Mouse (Mus musculus) embryonic facial prominence, embryonic 10.5 days (tissue): Measurements from ENCODE around the gene Cbx2. TPM values are rescaled to one million over a fixed set of nuclear protein-coding genes. Genes with fewer than 3 reads are reported as not detected.

Source experiments
- DNase-seq: peaks from one replicate; pipeline ENCODE4 v3.0.0-alpha.2; 2017; ENCODE audit warnings: low spot score
- H3K27ac ChIP-seq: fragments of 300-500 bp; sonication (generic); replicated peaks from 2 replicates; pipeline ENCODE4 v1.5.1; 2016; ENCODE audit warnings: mild to moderate bottlenecking
- H3K27me3 ChIP-seq: fragments of 300-500 bp; sonication (generic); replicated peaks from 2 replicates; pipeline ENCODE4 v1.6.1; 2016; ENCODE audit warnings: low read depth, mild to moderate bottlenecking; ENCODE audit not compliant: poor library complexity, severe bottlenecking
- H3K36me3 ChIP-seq: fragments of 300-500 bp; sonication (generic); replicated peaks from 2 replicates; pipeline ENCODE4 v1.6.1; 2016; ENCODE audit warnings: mild to moderate bottlenecking, moderate library complexity
- H3K4me1 ChIP-seq: fragments of 300-500 bp; sonication (generic); 2 replicates; pipeline ENCODE4 v1.6.1; 2016
- H3K4me3 ChIP-seq: fragments of 300-500 bp; sonication (generic); 2 replicates; pipeline ENCODE4 v1.5.1; 2016; ENCODE audit warnings: mild to moderate bottlenecking, moderate library complexity
- H3K9me3 ChIP-seq: fragments of 300-500 bp; sonication (generic); 2 replicates; pipeline ENCODE4 v1.6.1; 2016; ENCODE audit warnings: mild to moderate bottlenecking
- WGBS: fragments of 180-500 bp; shearing (Covaris S2); methylation state at CpG from one replicate; pipeline ENCODE4 v1.1.7; 2016; 5-methylcytosine and 5-hydroxymethylcytosine counted together
- polyA plus RNA-seq: library from polyadenylated mRNA; unstranded; fragments of >200 nt; fragmentation: Nextera tagmentation; extraction: Ambion mirVana; gene quantifications from 2 replicates; pipeline ENCODE4 v1.2.1, GENCODE M21; 2016

Cbx2 gene
- polyA plus RNA-seq, 1 experiment from 2014 or later = 150 TPM

DNA sequence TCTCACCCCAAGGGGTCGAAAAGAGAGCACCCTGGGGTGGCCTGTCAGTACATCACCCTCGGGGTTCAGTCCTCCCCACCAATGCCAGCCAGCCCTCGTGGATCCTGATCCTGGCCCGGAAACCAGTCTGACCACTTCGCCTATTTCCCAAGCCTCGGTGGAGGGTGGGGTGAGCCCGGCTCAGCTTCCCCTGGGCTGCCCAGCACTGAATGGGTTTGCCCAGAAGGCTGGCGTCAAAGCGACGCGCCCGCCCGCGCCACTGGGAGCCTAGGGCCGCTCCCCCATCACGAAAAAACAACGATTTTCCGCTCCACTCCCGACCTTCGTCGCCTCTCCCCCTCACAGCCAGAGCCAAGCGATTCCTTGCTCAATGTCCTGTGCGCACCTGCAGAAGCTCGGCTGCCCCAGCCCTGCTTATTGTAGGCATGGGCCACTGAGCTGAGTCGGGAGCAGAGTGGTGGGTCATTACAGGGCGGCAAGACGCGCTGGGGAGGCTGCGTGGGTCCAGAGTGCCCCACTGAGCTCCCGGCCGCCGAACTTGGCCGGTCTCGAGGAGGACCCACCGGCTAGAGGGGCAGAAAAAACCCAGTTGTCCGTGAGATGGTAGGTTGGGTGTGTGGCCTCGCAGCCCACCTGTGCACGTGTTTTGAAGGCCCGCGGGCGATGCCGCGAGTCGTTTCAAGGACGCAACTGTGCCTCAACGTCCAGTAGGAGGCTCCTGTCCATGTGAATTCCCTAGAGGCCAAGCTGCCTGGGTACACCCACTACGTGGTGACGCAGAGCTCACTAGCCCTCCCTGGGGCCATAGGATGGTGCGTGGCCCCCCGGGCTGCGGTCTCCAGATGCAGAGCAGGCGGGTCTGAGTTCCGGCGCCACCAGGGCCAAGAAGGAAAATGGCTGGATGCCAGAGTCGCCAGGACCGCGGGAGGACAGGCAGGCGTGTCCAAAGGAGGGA is 35.6 kb downstream of the Cbx2 start:
- Histone ChIP-seq H3K4me3 (peak overlapping the region; percentile 72), H3K9me3 (no peaks in the 10 kb centered on the region), H3K27me3 (peaks cover 98% of the 10 kb centered on the region), H3K4me1 (peaks cover 62% of the 10 kb centered on the region), H3K36me3 (no peaks in the 10 kb centered on the region), H3K27ac (peak overlapping the region; percentile 1; the same call in 1 of the 2 replicates)
- WGBS = 2% methylated on average over 58 of the region's 58 CpGs
- DNase-seq = peak; percentile 57

GRCm38 (mm10) chr11:119059256-119059655 is 36.5 kb downstream of the Cbx2 start:
- 6% methylated on average over 3 of the region's 3 CpGs for WGBS
- H3K36me3 ChIP-seq = no peaks in the 10 kb centered on the region

GRCm38 (mm10) chr11:119066841-119067240 is 44.1 kb downstream of the Cbx2 start:
- Histone ChIP-seq H3K4me3 (no peak overlapping the region), H3K27me3 (peaks cover 80% of the 10 kb centered on the region), H3K27ac (no peak overlapping the region), H3K4me1 (peaks cover 6% of the 10 kb centered on the region; the same call in 1 of the 2 replicates), H3K36me3 (no peaks in the 10 kb centered on the region), H3K9me3 (0 out of 2 replicates have a peak, but pooled peaks cover 3% of the 10 kb centered on the region)
- DNase-seq = no peak
- 80% methylated on average over 8 of the region's 8 CpGs for WGBS

More at GRCm38 (mm10) chr11:119059256-119059655, 36.5 kb downstream of the Cbx2 start:
- Histone ChIP-seq H3K4me1 (peaks cover 53% of the 10 kb centered on the region), H3K27ac (no peak overlapping the region), H3K4me3 (no peak overlapping the region), H3K9me3 (no peaks in the 10 kb centered on the region), H3K27me3 (peaks cover 98% of the 10 kb centered on the region)
- no peak for DNase-seq

GRCm38 (mm10) chr11:119072239-119072638 is 49.5 kb downstream of the Cbx2 start:
- Histone ChIP-seq H3K27me3 (peaks cover 80% of the 10 kb centered on the region), H3K27ac (no peak overlapping the region), H3K4me3 (no peak overlapping the region), H3K36me3 (no peaks in the 10 kb centered on the region), H3K9me3 (0 out of 2 replicates have a peak, but pooled peaks cover 3% of the 10 kb centered on the region), H3K4me1 (peaks cover 17% of the 10 kb centered on the region)
- WGBS = 82% methylated on average over 7 of the region's 7 CpGs
- DNase-seq = no peak

DNA sequence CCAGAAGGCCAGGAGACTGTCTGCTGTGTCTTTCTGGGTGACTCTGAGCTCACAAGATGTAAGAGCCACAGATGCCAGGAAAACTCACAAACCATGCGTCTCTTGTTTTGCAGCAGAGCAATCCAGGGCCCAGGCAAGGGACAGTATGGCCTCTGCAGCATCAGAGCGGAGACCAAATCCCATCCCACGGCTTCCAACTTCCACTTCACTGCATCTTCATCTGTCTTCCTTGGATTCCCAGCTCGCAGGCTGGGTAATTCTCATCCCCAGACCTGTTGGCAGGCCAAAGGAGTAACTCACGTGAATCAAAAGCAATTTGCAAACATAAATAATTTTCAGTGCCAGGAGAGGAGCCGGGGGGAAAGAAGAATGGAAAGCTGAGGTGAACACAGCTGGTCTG is 50.2 kb downstream of the Cbx2 start:
- Histone ChIP-seq H3K27ac (no peak overlapping the region), H3K4me1 (peaks cover 18% of the 10 kb centered on the region), H3K27me3 (peaks cover 82% of the 10 kb centered on the region), H3K4me3 (no peak overlapping the region), H3K9me3 (0 out of 2 replicates have a peak, but pooled peaks cover 3% of the 10 kb centered on the region), H3K36me3 (0 out of 2 replicates have a peak, but pooled peaks cover 3% of the 10 kb centered on the region)
- 79% methylated on average over 6 of the region's 6 CpGs for WGBS
- DNase-seq = no peak

- WGBS = 68% methylated on average over 6 of the region's 6 CpGs
- no peak overlapping the region for H3K4me3 ChIP-seq
- no peak overlapping the region for H3K27ac ChIP-seq
- 0 out of 2 replicates have a peak, but pooled peaks cover 3% of the 10 kb centered on the region for H3K9me3 ChIP-seq
- peaks cover 84% of the 10 kb centered on the region for H3K27me3 ChIP-seq
- DNase-seq = no peak
- peaks cover 27% of the 10 kb centered on the region for H3K4me1 ChIP-seq
- 0 out of 2 replicates have a peak, but pooled peaks cover 3% of the 10 kb centered on the region for H3K36me3 ChIP-seq
These were observed 51.2 kb downstream of the Cbx2 start for GRCm38 (mm10) chr11:119073876-119074433.

DNA sequence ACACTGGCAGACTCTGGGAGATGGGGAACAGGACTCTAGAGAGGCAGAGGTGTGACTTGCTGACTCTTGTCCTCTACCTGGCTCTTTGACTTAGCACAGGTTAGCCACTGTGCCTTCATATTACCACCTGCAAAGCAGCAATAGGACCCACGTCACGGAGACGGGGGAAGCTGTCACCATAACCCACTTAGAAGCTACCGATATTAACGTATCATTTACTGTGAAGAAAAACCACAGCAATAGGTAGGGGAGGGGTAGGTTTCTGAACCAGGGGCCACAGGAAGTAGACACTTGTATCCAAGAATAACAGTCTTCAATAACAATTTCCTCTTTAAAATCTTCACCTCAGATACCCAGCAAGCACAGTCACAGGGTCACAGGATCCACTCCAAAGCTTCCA is 53.0 kb downstream of the Cbx2 start:
- DNase-seq = no peak
- WGBS = 94% methylated on average over 5 of the region's 5 CpGs
- no peak overlapping the region for H3K4me3 ChIP-seq
- H3K9me3 ChIP-seq = no peaks in the 10 kb centered on the region
- no peak overlapping the region for H3K27ac ChIP-seq
- peaks cover 96% of the 10 kb centered on the region for H3K27me3 ChIP-seq
- peaks cover 7% of the 10 kb centered on the region; the same call in 1 of the 2 replicates for H3K36me3 ChIP-seq
- peaks cover 43% of the 10 kb centered on the region for H3K4me1 ChIP-seq

DNA sequence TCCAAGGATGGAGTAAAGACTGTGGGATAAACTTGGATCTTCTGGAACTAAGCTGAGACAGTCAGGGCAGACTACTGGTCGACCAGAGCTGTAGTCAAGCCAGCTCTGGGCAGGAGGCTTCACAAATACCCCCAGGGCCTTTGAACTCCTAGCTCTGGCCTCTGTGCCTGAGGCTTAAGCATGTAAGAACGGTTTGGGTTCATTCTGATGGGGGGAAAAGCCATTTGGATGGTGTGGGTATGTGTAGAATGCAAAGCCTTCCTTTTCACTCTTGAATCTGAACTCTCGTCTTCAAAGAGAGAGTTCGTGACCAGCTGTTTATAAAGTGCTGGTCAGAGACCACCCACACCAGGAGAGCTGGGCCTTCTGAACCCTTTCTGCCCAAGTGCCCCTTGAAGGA is 55.0 kb downstream of the Cbx2 start:
- Histone ChIP-seq H3K27ac (no peak overlapping the region), H3K9me3 (no peaks in the 10 kb centered on the region), H3K36me3 (peaks cover 17% of the 10 kb centered on the region; the same call in 1 of the 2 replicates), H3K4me3 (no peak overlapping the region), H3K4me1 (peaks cover 62% of the 10 kb centered on the region), H3K27me3 (peaks cover 98% of the 10 kb centered on the region)
- WGBS = 72% methylated on average over 4 of the region's 4 CpGs
- DNase-seq = no peak

DNA sequence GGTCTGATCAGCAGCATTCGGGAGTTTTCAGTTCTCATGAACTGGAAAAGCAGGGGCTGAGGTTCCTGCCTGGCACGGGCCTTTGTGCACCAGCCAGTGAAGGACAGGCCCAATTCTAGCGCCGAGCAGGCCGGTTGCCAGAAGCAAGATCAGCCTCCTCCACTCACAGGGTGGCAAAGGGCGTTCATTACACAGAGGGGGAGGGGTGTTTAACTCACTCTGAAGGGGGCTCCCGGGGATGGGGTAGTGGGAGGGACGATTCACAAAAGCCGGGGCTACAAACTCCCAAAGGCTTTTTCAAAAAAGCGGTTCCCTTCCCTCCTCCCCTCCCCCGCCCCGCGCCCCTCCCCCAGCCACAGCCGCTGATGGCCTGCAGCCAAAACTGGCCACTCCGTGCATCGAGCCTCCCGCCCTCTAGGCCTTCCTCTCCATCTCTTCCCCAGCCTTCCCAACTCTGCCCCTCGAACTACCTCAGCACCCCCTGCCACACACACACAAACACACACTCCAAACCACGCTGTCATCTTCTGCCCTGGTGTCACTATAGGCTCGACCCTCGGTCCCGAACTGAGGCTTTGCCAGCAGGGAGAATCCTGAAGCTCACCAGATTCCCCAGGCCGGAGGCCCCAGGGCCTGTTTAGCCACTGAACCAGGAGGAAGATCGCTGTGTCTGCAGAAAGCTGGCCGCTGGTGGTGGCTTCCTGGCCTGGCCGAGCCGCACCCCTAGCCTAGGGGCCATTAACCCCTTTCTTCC is 56.1 kb downstream of the Cbx2 start:
- H3K27ac ChIP-seq = no peak overlapping the region; the same call in 1 of the 2 replicates
- H3K4me3 ChIP-seq = peak overlapping the region; percentile 34
- DNase-seq = peak; percentile 57
- H3K36me3 ChIP-seq = peaks cover 17% of the 10 kb centered on the region; the same call in 1 of the 2 replicates
- H3K27me3 ChIP-seq = peaks cover 98% of the 10 kb centered on the region
- 3% methylated on average over 24 of the region's 27 CpGs for WGBS
- no peaks in the 10 kb centered on the region for H3K9me3 ChIP-seq
- peaks cover 64% of the 10 kb centered on the region for H3K4me1 ChIP-seq

GRCm38 (mm10) chr11:119079445-119079837 is 56.7 kb downstream of the Cbx2 start:
- Histone ChIP-seq H3K4me1 (peaks cover 64% of the 10 kb centered on the region), H3K36me3 (peaks cover 17% of the 10 kb centered on the region; the same call in 1 of the 2 replicates), H3K27ac (0 out of 2 replicates have a peak overlapping the region, but pooled peaks have one; percentile 42), H3K9me3 (no peaks in the 10 kb centered on the region), H3K4me3 (peak overlapping the region; percentile 34), H3K27me3 (peaks cover 98% of the 10 kb centered on the region)
- WGBS = 11% methylated on average over 7 of the region's 7 CpGs
- DNase-seq = no peak

GRCm38 (mm10) chr11:119080461-119081147 is 57.8 kb downstream of the Cbx2 start:
- peak; percentile 34 for DNase-seq
- Histone ChIP-seq H3K4me3 (peak overlapping the region; percentile 79), H3K9me3 (no peaks in the 10 kb centered on the region), H3K27me3 (peaks cover 93% of the 10 kb centered on the region), H3K36me3 (peaks cover 17% of the 10 kb centered on the region; the same call in 1 of the 2 replicates), H3K27ac (no peak overlapping the region), H3K4me1 (peaks cover 69% of the 10 kb centered on the region)
- WGBS = 7% methylated on average over 33 of the region's 33 CpGs
